Mouse (Mus musculus): Measurements from ENCODE around the gene Grip1.

Gene Grip1

DNA sequence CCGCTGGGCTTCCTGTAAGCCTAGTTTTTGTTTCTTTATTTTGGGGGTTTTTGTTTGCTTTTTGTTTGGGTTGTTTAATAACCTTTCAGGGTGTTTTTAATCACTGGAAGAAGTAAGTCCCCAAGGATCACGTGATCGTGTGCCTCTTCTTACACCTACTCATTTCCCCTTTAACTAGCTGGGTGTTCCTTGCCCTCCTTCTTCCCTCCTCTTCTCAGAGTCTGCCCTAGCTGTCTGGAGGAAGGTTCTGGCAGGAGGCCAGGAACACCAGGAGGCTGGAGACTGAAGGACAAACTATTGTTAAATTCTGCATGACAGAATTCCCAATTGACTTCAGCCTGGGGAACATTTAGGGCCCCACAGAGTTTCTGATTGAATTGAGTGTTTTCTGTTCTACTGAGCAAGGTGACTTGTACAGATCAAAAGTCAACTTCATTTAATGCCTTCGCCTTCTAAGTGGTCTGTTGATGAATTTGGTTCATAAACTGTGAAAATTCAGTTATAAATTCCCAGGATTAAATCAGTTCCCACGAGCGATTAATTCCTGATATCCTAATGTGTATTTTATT, 376.8 kb downstream of the Grip1 start:
- DNase-seq (ENCODE audit: low spot score in 2 of 2), result no peak

DNA sequence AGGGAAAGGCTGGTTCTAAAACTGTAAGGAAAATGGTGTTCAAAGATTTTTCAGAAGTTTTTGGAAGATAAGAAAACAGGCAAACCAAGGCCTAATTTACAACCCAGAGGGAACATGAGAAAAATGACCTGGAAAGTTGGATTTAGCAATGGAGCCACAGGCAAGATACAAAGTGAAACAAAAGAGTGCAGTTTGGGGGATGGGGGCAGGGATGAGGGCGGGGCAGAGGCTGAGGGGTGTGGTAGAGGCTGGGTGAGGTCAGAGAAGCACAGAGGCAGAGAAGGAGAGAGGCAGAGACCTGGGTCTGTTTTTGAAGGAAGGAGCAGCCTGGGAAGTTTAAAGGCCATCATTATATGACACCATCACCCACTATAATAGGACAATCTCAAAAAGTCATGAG, 377.5 kb downstream of the Grip1 start:
- DNase-seq (ENCODE audit: low spot score in 2 of 2), result no peak

DNA sequence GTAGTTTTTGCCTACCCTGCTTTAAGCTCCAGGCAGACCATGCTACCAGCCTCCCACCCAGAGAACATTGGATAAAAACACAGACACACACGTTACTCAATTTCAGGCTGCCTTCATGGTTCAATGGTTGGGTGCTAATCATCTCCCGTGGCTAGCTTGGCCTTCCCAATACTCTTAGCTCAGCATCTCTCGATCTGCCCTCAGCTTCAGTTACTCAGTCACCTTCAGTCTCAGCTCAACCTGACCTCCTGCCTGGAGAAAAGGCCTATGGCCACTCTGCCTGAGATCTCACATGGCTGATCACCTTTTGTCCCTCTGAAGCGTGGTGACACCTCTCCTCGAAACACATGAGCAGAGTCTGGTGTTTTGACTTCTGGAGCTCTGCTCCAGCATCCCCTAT, 379.7 kb downstream of the Grip1 start:
- no peak for DNase-seq (ENCODE audit: low spot score in 2 of 2)

DNA sequence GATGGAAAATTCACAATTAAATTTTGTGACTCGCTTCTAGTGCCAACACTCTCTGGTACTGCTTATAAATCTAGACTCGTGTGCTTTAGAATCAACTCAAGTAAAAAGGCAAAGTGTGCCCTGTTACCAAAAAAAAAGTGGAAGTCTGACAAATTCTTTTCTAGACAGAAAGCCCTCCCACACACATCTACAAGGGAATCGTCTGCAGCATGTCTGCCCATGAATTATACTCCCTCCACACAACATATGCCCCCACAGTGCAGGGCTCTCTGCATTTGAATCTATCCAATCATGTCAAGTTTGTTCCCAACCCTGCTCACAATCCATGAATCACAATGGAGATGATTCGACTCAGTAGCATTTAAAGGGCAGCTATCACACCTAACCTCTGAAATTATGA, 380.5 kb downstream of the Grip1 start:
- DNase-seq (ENCODE audit: low spot score in 2 of 2), result no peak

DNA sequence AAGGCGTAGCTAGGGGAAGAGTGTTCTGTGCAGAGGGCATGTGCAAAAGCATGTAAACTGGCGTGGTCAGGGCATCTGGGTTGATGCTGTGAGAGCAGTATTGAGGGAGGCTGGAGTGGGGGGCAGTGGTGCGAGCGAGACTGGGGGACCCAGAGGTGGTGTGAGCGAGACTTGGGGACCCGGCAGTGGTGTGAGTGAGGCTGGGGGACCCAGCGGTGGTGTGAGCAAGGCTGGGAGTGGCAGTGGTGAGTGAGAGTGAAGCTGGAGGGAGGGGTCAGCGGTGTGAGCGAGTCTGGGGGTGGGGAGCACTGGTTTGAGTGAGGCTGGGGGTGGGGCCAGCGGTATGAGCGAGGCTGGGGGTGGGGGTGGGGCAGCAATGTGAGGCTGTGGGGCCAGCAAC, 386.0 kb downstream of the Grip1 start:
- no peak for DNase-seq (ENCODE audit: low spot score in 2 of 2)

DNA sequence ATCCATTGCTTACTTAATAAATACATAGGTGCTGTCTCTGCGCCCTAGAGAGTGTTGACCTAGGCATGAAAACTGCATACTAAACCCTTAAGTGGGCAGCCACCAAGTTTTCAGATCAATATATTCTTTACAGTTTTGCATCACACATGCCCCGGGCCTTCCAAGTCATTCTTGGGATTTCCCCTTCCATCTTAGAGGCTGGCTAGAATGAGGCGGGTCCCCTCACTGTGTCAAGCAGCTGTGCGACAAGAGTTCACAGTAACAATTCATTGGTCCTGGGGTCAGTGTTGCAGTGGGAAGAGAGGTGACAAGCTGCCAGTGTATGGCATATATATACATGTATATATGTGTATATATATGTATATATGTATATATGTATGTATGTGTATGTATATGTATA, 388.4 kb downstream of the Grip1 start:
- DNase-seq (ENCODE audit: low spot score in 2 of 2), result no peak

DNA sequence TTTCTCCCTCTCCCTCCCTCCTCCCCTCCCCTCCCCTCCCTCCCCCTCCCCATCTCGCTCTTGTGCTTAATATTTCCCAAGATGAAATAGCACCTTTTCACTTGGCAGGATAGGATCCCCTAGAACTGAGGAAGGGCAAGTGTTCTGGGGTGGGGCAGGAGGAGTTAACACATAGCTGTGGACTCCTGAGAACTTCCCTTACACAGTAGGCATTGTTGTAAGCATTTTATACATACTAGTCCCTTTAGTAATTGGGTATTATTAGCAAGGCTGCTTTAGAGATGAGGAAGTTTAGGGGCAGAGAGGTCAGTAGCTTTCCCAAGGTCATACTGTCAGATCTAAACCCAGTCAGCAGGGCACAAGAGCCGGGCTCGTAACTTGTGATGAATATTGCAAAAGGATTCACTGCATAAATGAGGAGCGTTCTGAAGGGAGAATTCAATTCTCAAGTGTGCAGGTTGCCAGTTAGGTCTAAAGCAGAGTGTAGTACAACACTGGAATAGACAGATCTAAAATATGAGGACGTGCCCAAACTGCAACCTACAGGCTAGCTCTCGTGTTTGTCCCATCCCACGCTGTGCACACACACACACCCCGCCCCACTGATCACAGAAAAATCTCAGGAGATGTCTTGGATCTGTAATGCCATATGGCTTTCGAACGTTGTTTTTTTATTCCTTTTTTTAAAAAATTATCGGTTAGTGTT, 392.2 kb downstream of the Grip1 start:
- DNase-seq (ENCODE audit: low spot score in 2 of 2), result no peak

DNA sequence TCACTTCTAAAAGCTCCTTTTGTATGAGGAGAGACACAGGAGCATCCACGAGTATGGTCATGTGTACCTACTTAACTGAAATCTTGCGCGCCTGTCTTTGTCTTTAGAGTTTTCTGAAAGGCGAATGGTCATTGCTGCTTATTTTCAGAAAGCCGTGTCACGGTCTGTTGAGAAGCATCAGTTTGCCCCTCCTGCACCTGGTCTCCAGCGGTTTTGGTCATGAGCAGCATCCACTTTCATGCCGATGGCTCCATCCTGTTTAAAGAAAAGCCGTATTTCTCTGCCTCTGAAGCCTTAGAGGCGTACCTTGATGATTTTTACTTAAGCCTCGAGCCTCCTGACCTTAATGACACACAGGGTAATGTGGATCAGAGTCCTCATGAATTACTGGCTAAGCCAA, 398.0 kb downstream of the Grip1 start:
- no peak for DNase-seq (ENCODE audit: low spot score in 2 of 2)

DNA sequence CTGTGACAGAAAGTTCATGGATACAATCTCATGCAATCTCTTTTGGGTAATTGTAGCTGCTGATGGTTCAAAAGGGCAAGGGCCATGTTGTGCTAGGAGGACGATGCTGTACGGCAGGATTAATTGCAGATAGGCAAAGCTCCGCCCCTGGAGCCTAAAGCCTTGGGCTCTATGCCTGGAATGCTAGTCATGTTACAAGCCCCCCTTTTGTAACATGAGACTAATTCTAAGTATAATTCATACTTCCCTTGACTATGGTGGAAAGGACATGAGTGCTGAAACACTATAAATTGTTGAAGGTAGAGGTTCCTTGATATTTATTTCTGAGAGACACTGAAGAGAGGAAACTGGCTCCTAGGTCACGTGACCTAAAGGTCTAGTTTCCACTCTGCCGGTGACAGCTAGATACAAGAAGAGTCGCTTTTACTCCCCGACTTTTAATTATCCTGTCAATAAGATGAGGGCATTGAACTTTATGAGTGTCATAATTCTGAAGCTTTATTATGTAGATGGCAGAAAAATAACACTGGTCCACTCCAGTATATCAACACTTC, 399.0 kb downstream of the Grip1 start:
- no peak for DNase-seq (ENCODE audit: low spot score in 2 of 2)

DNA sequence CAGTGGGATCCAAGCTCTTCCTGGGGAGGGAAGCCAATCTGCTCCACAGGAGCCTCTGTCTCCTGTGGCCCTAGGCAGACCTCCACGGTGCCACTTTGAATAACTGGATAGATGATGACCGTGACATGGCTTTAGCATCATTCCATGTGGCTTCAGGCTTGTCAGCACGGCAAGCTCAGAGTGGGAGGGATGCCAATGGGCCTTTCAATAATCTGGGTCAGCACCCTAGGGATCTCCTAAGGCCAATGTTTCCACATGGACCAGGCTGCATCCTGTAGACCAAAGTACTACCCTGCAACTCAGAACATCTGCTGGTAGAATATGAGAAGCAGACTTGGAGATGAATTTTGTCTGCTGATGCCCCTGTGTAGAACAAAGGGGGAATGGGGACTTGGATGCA, 414.1 kb downstream of the Grip1 start:
- DNase-seq (ENCODE audit: low spot score in 2 of 2), result no peak

DNA sequence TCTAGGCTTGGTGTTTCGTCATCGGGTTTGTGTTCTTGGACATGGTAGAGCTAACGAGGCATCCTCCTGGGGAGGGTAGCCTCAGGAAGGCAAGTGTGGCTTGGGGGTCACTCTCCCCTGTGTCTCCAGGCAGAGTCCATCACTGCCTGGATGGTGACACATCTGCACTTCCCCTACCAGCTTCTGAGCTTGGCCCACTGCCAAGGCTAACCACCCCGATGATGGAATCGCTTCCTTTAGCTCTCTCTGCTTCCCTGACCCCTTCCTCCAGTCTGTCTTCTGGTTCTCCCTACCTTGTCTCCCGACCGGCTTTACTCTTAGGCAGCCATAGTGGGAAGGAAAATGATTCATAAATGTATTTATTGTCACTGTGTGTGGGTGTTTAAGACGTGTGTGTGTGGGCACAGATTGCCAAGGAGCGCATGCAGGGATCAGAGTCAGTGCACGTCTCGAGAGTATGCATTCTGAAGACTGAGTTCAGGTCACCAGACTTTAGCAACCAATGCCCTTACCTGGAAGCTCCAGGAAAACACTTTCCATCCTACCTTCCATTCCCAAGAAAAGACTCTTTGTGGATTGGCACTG, 415.5 kb downstream of the Grip1 start:
- DNase-seq (ENCODE audit: low spot score in 2 of 2), result no peak

DNA sequence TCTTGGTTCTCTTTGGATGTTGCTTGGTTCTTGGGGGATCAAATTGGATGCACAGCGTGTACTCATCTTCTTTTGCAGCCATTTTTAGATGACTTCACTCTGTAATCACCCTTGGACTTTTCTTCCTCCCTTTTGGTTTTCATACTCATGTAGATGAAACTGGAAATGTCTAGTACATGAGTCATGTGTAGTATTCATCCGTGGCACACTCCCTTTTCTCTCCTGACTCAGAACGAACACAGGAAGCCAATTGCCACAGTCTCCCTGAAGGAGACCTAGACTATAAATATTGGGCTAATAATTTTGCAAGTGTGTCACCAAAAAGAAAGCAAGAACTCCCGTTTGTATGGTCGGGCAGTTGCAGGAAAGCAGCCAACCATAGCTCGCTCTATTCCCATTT, 423.1 kb downstream of the Grip1 start:
- DNase-seq (ENCODE audit: low spot score in 2 of 2), result no peak

DNA sequence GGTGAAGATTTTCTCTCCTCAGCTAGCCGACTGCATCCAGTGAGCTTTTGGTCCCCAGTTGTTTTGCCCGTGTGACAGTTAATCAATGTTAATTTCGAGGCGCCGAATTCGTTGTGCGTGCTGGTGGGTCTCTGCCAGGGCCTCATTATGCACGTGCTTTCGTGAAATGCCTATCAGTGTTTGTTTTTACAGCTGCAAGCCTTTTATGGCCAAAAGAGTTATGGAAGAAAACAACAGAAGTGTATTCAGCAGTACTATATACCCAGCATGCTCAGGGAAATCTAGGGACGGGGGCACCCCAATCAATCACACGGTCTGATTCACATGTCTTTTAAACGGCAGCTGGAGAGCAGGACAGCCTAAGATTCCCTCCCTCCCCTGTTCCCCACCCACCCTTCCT, 424.7 kb downstream of the Grip1 start:
- no peak for DNase-seq (ENCODE audit: low spot score in 2 of 2)

DNA sequence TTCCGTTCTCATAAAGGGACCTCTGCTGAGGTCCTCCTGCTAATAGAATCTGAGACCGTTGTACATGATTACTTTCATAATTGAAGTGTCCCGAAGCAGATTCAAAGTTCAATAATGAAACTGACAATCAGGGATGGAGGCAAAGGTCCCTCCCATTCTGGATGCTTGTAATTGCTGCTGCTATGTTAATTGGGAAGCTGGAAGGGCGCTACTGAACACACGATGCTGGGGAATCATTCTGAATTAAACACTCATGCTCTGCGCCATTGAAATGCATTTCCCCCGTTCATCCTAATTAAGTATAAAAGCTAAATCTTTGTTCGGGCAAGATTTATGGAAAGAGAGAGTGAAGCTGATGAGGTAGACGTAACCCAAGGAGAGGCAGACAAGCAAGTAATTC, 431.0 kb downstream of the Grip1 start:
- no peak for DNase-seq (ENCODE audit: low spot score in 2 of 2)

DNA sequence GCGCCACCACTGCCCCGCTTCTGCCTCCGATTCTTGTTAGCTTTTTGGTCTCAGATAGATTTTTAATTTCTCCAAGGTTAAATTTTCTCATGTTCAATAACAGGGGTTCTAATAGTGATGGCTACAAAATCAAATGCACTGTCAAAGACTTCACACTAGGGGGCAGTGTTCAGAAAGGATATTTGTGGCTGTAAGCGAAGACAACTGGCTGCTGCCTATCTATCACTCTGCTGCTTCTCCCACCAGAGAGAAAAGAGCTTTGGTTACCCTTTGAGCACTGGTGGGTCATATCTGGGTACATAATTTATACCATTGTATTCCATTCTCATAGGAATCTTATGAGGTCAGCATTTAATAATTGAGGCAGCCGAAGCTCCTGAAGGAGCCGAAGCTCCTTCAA, 431.9 kb downstream of the Grip1 start:
- no peak for DNase-seq (ENCODE audit: low spot score in 2 of 2)

DNA sequence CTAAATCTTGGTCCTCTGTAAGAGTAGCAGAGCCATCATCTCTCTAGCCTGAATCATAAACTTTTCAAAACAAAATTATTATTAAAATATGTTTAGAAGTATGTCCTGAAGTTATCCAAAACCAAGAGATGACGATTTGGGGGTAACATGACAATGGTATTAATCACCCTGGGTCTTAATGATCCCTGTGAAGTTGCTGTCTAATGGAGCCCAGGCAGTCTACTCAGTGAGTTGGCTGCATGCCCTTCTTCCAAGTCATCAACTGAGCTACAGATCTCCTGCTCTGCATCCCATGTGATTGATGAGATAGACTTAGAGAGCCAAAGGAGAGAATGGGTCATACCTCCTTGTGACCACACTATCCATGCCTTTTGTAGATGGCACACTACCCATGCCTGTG, 433.1 kb downstream of the Grip1 start:
- DNase-seq (ENCODE audit: low spot score in 2 of 2), result no peak

DNA sequence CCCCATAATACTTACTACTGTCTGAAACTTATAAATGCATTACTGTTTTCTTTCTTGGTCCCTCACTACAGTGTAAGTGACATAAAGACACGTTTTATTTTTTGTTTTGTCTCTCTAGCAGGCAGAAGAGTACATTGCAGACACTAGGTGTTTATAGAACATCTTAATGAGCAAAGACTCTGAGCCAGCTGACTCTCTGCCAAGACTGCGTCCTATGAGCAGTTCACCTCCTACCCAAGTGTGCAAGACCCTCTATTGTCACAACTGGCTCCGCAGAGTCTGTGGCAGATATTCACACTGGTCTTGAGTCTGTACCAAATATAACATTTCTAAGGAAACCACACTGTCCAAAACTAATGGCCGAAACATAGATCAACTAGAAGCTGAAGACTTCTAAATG, 449.1 kb downstream of the Grip1 start:
- no peak for DNase-seq (ENCODE audit: low spot score in 2 of 2)

DNA sequence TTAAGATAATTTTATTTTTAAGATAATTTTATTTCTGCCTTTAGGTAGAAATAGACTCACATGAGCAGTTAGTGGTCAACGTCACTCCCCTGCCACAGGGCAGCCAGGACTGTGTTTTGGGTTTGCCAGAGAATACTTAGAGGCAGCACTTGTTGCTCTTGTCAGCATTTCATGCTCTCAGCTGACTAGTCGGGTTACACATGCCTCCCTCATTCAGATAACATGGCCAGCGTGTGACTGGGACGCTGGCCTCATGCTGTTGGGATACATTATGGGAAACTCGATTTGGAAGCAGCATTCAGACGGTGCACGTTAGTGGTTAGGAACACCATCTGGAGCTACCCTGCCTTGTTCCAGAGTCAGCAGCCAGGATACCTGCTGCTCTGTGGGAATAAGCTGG, 453.2 kb downstream of the Grip1 start:
- no peak for DNase-seq (ENCODE audit: low spot score in 2 of 2)

DNA sequence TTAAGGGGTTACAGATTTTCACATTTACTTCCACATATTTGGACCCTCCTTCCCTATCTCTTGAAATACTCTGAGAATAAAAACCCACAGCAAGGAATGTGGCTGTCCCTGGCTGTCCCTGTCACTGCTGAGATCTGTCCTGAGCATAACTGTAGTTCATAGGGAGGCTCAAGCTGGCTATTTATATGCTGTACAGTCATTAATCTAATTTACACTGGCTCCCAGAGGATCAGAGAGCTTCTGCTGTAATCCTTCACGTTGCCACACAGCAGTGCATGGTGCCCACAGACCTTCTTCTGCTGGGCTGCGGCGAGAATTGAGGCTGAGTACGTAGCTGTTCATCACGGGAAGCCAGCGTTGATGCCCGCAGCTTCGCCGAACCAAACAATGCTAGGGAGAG, 464.4 kb downstream of the Grip1 start:
- no peak for DNase-seq (ENCODE audit: low spot score in 2 of 2)

DNA sequence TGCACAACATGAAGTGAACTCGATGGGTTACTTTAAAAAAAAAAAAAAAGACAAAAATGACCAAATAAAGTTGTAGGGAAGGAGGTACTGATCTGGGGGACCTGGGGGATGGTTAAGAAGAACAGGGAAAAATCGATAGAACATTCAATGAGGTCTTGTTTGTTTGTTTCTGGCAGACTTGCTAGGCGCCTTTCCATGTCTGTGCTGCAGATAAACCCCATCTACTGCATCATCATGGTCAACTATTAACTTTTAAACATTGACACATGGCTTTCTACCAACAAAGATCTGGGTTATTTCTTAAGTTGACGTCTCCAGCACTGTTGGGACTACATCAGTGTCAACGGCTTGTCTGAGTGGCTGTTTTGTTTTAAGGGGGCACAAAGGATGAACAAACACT, 474.3 kb downstream of the Grip1 start:
- no peak for DNase-seq (ENCODE audit: low spot score in 2 of 2)

DNA sequence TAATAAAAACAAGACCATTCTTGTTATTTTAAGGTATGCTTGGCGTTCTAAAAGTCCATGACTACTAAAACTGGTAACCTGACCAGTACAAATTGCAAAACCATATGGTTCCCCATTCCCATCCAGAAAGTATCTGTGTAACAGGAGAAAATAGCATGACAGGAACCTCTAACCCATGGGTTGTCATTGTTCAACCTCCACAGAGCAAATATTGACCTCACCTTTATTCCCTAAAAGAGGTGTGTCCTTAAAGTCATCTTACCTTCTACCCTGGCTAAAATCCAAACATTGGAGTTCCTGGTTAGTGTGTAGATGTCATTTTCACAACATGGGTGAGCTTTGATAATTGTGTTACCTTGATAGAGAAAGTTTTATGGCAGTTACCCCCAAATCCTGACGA, 475.3 kb downstream of the Grip1 start:
- DNase-seq (ENCODE audit: low spot score in 2 of 2), result no peak

DNA sequence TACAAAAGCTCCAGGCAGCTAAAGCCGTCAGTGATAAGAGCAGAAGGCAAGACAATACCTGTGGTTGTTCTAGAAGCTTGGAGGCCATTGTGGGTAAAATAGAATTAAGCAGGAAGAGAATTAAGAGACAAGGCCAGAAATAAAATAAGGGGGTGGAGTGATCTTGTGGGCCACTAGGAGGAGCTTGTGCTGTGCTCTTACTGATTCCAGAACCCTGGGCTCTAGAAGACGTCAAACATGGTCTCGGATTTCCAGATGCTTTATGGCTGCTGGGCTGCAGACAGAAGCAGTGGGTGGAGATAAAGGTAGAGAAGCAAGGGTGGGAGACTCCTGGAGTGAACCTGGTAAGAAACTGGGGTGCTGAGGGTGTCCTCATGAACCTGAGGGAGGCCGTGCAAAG, 479.2 kb downstream of the Grip1 start:
- no peak for DNase-seq (ENCODE audit: low spot score in 2 of 2)

DNA sequence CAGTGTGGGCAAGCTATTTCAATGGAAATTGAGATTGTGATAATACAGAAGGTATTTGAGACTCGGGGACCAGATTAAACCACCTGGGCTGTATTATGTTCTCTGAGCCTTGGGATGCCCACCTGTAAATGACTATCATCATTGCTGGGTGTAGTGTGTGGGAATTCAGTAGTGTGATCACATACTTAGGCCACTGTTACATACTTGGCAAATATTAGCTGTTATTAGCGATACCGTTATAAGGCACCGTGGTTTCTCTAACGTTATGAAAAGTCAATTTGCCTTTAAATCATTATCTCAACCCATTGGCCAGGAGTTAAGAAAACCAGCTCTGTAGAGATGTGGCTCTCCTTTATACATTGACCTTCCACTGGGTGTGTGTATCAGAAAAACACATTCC, 479.7 kb downstream of the Grip1 start:
- DNase-seq (ENCODE audit: low spot score in 2 of 2), result no peak
